Mouse (Mus musculus) urinary bladder, postnatal 0 days (tissue): Measurements from ENCODE around the gene Pdxk. TPM values are rescaled to one million over a fixed set of nuclear protein-coding genes. Genes with fewer than 3 reads are reported as not detected.

Experiments used
- microRNA-seq: library from miRNA; unstranded; fragments of <30 nt; microRNA quantifications from one replicate; pipeline ENCODE4, GENCODE M21; 2016
- polyA plus RNA-seq: library from polyadenylated mRNA; unstranded; fragments of >200 nt; fragmentation: Nextera tagmentation; extraction: Ambion mirVana; gene quantifications from 2 replicates; pipeline ENCODE4 v1.2.1, GENCODE M21; 2015

Pdxk gene
- polyA plus RNA-seq: 13.0 and 13.5 TPM in 2 replicates

DNA sequence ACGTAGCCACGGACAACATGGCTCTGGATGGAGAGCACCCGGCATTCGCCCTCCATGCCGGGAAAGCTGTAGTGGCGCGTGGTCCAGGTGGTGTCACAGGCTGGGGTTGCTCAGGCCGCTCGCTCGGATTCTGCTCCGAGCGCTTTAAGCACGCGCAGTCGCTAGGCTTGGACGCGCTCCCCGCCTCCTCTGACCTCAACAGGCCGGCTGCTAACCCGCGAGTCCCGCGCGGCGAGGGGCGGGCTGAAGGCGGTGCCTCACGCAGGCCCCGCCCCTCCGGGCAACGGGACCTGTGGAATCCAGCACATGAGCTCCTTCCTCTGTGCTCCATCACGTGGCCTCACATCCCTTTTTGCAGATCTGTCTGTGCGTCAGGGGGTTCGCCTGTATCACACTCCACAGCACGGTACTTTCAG lies at the start of gene Pdxk:
Gene Pdxk, minus strand, starts transcription at position 184 of the 416 bp plus-strand sequence.

DNA sequence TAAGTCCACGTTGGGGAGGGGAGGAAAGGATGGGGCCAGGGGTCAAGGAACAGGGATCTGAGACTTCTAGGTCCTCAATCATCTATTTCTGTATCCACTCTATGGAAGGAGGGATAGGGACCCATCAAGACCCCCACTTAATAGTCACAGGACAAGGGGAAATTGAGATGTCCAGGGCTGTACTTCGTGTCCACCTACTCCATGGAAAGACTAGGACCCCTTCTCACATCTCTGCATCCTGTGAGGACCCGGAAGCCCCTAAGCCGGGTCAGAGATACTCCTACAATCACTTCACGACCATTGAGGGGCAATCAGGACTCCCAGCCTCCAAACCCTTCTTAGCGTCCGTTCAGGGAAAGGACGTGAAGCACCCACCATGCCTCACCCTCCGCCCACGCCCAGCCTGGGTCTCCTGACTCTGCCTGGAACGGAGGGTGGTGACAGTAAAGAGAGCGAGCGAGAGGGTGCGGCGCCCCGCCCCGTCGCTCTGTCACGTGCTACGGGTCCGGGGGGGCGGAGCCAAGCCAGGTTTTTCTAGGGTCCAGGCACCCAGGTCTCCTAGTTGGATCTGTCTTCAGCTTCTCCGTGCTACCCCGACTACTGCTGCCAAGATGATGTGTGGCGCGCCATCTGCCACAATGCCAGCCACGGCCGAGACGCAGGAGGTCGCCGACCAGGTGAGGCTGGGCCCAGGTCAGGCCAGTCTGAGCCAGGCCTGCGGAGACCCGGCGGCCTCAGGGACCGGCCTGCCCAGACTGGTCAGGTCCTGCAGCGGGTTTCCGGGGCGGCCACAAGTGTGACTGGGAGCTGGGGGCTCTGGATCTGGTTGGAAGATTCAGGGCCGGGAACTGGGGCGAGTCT lies 39.4 kb downstream of the Pdxk start, which contains the start of gene Cstb:
Gene Cstb, plus strand, starts transcription at position 489 of the 861 bp plus-strand sequence.

GRCm38 (mm10) chr10:78412319-78413151 lies 52.2 kb downstream of the Pdxk start, which contains the start of gene Rrp1:
Rrp1 (minus strand) TSS chr10:78413043.

Small RNAs within 50 kb of the gene (microRNA-seq; reads per million reads assigned to microRNA genes)
- gene Mir6410 (not detected), gene Mir6907 (not detected), gene Mir6908 (not detected)

Other genes with a start within 250 kb of the Pdxk start
- gene Trappc10, start 220.3 kb downstream of the Pdxk start, polyA plus RNA-seq: 13.5 and 14.6 TPM in 2 replicates
- gene Agpat3, start 112.5 kb downstream of the Pdxk start, polyA plus RNA-seq: 76.8 and 82.1 TPM in 2 replicates
- 155 and 163 TPM in 2 replicates for gene Rrp1, start 51.9 kb downstream of the Pdxk start, polyA plus RNA-seq
- 414 and 489 TPM in 2 replicates for gene Cstb, start 39.3 kb downstream of the Pdxk start, polyA plus RNA-seq
- gene Olfr1358, start 52.5 kb upstream of the Pdxk start, polyA plus RNA-seq: not detected in 2 replicates
- 35.8 and 38.8 TPM in 2 replicates for gene Ilvbl, start 109.4 kb upstream of the Pdxk start, polyA plus RNA-seq
- gene Syde1, start 127.0 kb upstream of the Pdxk start, polyA plus RNA-seq: 14.8 and 17.1 TPM in 2 replicates
- gene Olfr1357, start 153.1 kb upstream of the Pdxk start, polyA plus RNA-seq: not detected in 2 replicates